Mouse (Mus musculus) MEL-GATA-1-ER (cell line): ENCODE results near the gene Ehf.

Experiments used
- DNase-seq: peaks from one replicate; pipeline ENCODE4 v3.0.0-alpha.2; 2012; ENCODE audit warnings: low read depth; ENCODE audit errors: extremely low read depth

Ehf gene

DNA sequence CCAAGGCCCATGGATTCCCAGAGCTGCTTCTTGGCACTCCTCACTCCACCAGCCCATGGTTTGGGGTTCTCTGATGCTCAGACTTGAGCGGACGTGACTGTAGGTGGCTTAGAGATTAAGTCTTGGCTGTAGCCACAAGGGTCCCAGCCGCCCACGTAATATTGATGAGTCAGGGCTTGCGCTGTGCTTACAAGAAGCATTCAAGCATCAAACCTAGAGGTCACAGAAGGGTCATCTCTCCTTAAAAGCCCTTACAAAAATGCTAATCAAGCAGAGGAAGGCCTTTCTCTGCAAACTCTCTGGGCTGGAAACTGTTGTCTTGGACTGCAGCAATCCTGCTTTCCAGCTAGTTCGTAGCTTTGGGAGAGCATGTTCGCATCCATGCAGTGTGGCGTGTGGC lies 88.2 kb downstream of the Ehf start:
- no peak for DNase-seq

DNA sequence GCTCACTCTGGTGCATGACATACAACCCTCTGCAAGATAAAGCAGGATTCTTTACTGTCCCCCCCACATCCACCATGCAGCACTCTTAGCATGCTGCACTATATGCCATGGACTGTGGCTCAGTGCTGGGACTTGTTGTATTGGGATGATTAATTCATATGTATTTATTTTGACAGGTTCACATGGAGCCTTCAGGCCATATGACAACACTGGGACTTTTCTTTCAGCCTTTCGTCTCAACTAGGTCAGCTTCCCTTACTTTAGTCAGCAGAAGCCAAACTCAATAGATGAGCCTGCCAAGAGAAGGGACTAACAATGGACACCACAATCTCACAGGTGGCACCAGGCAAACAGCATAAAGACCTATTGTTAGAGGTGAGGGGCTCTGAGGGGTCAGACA lies 89.5 kb downstream of the Ehf start:
- no peak for DNase-seq
